Mouse (Mus musculus): Measurements from ENCODE around the gene Atg16l1. TPM values are rescaled to one million over a fixed set of nuclear protein-coding genes. Genes with fewer than 3 reads are reported as not detected.

Gene Atg16l1
- polyA plus RNA-seq, 2 experiments = 10.9 to 13.4 TPM

GRCm38 (mm10) chr1:87711938-87712613 lies 43.6 kb upstream of the Atg16l1 start:
- peak overlapping the region; percentile 96 for H3K27ac ChIP-seq
- ATAC-seq (ENCODE audit: insufficient read depth) = peak; percentile 92
- WGBS (ENCODE audit: insufficient replicate concordance) = 33% methylated on average over 10 of the region's 10 CpGs
- no peaks in the 10 kb centered on the region for H3K27me3 ChIP-seq (ENCODE audit: control insufficient read depth, insufficient read depth, low read length)
- H3K4me1 ChIP-seq (replicated peaks; ENCODE audit: control insufficient read depth in 2 of 2, insufficient read depth in 2 of 2, low read length in 1 of 2) = peaks cover 43 to 50% of the 10 kb centered on the region in 2 experiments
- peak overlapping the region; percentile 60 for H3K9ac ChIP-seq (replicated peaks)
- H3K36me3 ChIP-seq (replicated peaks; ENCODE audit: control insufficient read depth, insufficient read depth, low read depth) = no peaks in the 10 kb centered on the region; the same call in 1 of the 2 replicates
- DNase-seq (ENCODE audit: low read depth in 3 of 3, low spot score in 3 of 3) = peak; percentile 82 to 90 (median 86)
- TF ChIP-seq EP300 (IDR thresholded peaks at IDR 0.05; ENCODE audit: low read depth) = peak; percentile 98
- TF ChIP-seq CTCF (IDR thresholded peaks at IDR 0.05; ENCODE audit: low read depth) = no peak
- H3K4me3 ChIP-seq (ENCODE audit: insufficient read depth in 1 of 2, low read depth in 2 of 2, low read length in 2 of 2) = peak overlapping the region in 1 of 2 experiments; percentile 17; a peak in 2 of 4 replicates
- H3K4me2 ChIP-seq (ENCODE audit: low read depth) = peak overlapping the region; percentile 68
- H3K9me3 ChIP-seq (ENCODE audit: control insufficient read depth, low read length) = no peaks in the 10 kb centered on the region

DNA sequence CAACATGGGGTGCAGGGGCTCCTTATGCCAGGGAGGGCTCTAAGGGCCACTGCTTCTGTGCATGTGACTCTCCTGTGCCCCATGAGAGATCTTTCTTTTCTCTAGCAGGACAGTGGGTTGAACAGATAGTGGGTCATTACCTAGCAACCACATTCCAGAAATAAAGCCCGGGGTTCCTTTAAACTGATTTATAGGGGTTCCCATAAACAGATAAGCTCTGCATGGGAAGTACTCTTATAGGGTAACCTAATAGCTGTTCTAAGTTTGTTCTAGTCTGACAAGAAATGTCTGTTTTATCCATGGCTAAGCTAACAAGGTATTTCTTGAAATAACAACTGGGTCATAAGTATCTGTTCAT lies 43.1 kb upstream of the Atg16l1 start:
- 31% methylated on average over 1 of the region's 1 CpGs for WGBS (ENCODE audit: insufficient replicate concordance)
- ATAC-seq (ENCODE audit: insufficient read depth) = peak; percentile 56
- H3K4me1 ChIP-seq (replicated peaks; ENCODE audit: control insufficient read depth in 2 of 2, insufficient read depth in 2 of 2, low read length in 1 of 2) = peaks cover 40 to 46% of the 10 kb centered on the region in 2 experiments
- H3K4me3 ChIP-seq (ENCODE audit: insufficient read depth in 1 of 2, low read depth in 2 of 2, low read length in 2 of 2) = no peak overlapping the region
- H3K36me3 ChIP-seq (replicated peaks; ENCODE audit: control insufficient read depth, insufficient read depth, low read depth) = no peaks in the 10 kb centered on the region; the same call in 1 of the 2 replicates
- TF ChIP-seq EP300 (IDR thresholded peaks at IDR 0.05; ENCODE audit: low read depth) (no peak), CTCF (IDR thresholded peaks at IDR 0.05; ENCODE audit: low read depth) (no peak)
- H3K4me2 ChIP-seq (ENCODE audit: low read depth) = peak overlapping the region; percentile 68
- peak overlapping the region; percentile 60 for H3K9ac ChIP-seq (replicated peaks)
- H3K9me3 ChIP-seq (ENCODE audit: control insufficient read depth, low read length) = no peaks in the 10 kb centered on the region
- no peaks in the 10 kb centered on the region for H3K27me3 ChIP-seq (ENCODE audit: control insufficient read depth, insufficient read depth, low read length)
- no peak for DNase-seq (ENCODE audit: low read depth in 3 of 3, low spot score in 3 of 3)
- H3K27ac ChIP-seq = peak overlapping the region; percentile 96

GRCm38 (mm10) chr1:87721382-87721781 lies 34.3 kb upstream of the Atg16l1 start:
- Histone ChIP-seq H3K4me3 (ENCODE audit: insufficient read depth in 1 of 2, low read depth in 2 of 2, low read length in 2 of 2) (no peak overlapping the region), H3K9me3 (ENCODE audit: control insufficient read depth, low read length) (no peaks in the 10 kb centered on the region), H3K27me3 (ENCODE audit: control insufficient read depth, insufficient read depth, low read length) (no peaks in the 10 kb centered on the region), H3K27ac (no peak overlapping the region), H3K36me3 (replicated peaks; ENCODE audit: control insufficient read depth, insufficient read depth, low read depth) (no peaks in the 10 kb centered on the region), H3K4me1 (replicated peaks; ENCODE audit: control insufficient read depth in 2 of 2, insufficient read depth in 2 of 2, low read length in 1 of 2) (peaks cover 0 to 2% of the 10 kb centered on the region in 2 experiments; a peak in 1 of 4 replicates), H3K9ac (replicated peaks) (no peak overlapping the region), H3K4me2 (ENCODE audit: low read depth) (no peak overlapping the region)
- WGBS (ENCODE audit: insufficient replicate concordance) = 49% methylated on average over 8 of the region's 8 CpGs
- no peak for ATAC-seq (ENCODE audit: insufficient read depth)
- TF ChIP-seq EP300 (IDR thresholded peaks at IDR 0.05; ENCODE audit: low read depth) (no peak), CTCF (IDR thresholded peaks at IDR 0.05; ENCODE audit: low read depth) (peak; percentile 70)
- no peak for DNase-seq (ENCODE audit: low read depth in 3 of 3, low spot score in 3 of 3)

DNA sequence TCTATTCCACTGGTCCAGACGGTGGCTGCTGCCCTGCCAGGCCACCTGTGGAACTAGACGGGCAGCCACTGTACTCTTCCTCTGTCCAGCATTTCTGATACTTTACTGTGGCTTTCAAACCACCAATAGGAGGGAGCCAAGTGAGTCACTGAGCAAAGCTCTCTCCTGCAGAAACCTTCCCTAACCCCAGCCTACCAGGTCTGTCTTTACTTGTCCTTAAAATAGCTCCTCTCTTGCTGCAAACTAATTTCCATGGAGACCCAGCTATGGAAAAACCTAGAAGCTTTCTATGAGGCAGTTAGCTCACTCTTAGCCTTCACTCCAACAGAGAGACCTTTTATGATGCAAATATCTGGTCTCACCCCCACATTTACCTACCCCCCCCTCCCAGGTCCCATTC lies 33.6 kb upstream of the Atg16l1 start:
- Histone ChIP-seq H3K36me3 (replicated peaks; ENCODE audit: control insufficient read depth, insufficient read depth, low read depth) (no peaks in the 10 kb centered on the region), H3K27me3 (ENCODE audit: control insufficient read depth, insufficient read depth, low read length) (no peaks in the 10 kb centered on the region), H3K27ac (no peak overlapping the region), H3K9ac (replicated peaks) (no peak overlapping the region), H3K4me2 (ENCODE audit: low read depth) (no peak overlapping the region), H3K4me3 (ENCODE audit: insufficient read depth in 1 of 2, low read depth in 2 of 2, low read length in 2 of 2) (no peak overlapping the region), H3K9me3 (ENCODE audit: control insufficient read depth, low read length) (no peaks in the 10 kb centered on the region), H3K4me1 (replicated peaks; ENCODE audit: control insufficient read depth in 2 of 2, insufficient read depth in 2 of 2, low read length in 1 of 2) (peaks cover 0 to 2% of the 10 kb centered on the region in 2 experiments; a peak in 1 of 4 replicates)
- ATAC-seq (ENCODE audit: insufficient read depth) = no peak
- no peak for DNase-seq (ENCODE audit: low read depth in 3 of 3, low spot score in 3 of 3)
- TF ChIP-seq EP300 (IDR thresholded peaks at IDR 0.05; ENCODE audit: low read depth) (no peak), CTCF (IDR thresholded peaks at IDR 0.05; ENCODE audit: low read depth) (no peak)
- WGBS (ENCODE audit: insufficient replicate concordance) = 47% methylated on average over 2 of the region's 2 CpGs

- H3K36me3 ChIP-seq (replicated peaks; ENCODE audit: control insufficient read depth, insufficient read depth, low read depth) = no peaks in the 10 kb centered on the region
- no peaks in the 10 kb centered on the region for H3K9me3 ChIP-seq (ENCODE audit: control insufficient read depth, low read length)
- no peak overlapping the region for H3K9ac ChIP-seq (replicated peaks)
- ATAC-seq (ENCODE audit: insufficient read depth) = 0 out of 2 replicates have a peak, but pooled peaks have one; percentile 40
- H3K27ac ChIP-seq = no peak overlapping the region
- 43% methylated on average over 4 of the region's 4 CpGs for WGBS (ENCODE audit: insufficient replicate concordance)
- no peaks in the 10 kb centered on the region for H3K27me3 ChIP-seq (ENCODE audit: control insufficient read depth, insufficient read depth, low read length)
- no peak for DNase-seq (ENCODE audit: low read depth in 3 of 3, low spot score in 3 of 3)
- H3K4me3 ChIP-seq (ENCODE audit: insufficient read depth in 1 of 2, low read depth in 2 of 2, low read length in 2 of 2) = no peak overlapping the region
- peaks cover 0 to 2% of the 10 kb centered on the region in 2 experiments; a peak in 1 of 4 replicates for H3K4me1 ChIP-seq (replicated peaks; ENCODE audit: control insufficient read depth in 2 of 2, insufficient read depth in 2 of 2, low read length in 1 of 2)
- TF ChIP-seq EP300 (IDR thresholded peaks at IDR 0.05; ENCODE audit: low read depth) (no peak), CTCF (IDR thresholded peaks at IDR 0.05; ENCODE audit: low read depth) (no peak)
- H3K4me2 ChIP-seq (ENCODE audit: low read depth) = no peak overlapping the region
Measured at GRCm38 (mm10) chr1:87723351-87723750, 32.3 kb upstream of the Atg16l1 start.
